Mouse (Mus musculus) C2C12 (cell line): ENCODE measurements around the gene Kctd2. TPM values are rescaled to one million over a fixed set of nuclear protein-coding genes. Genes with fewer than 3 reads are reported as not detected.

ENCODE experiments used
- H3K27me3 ChIP-seq: one replicate; pipeline ENCODE4 v1.6.1; 2011; ENCODE audit not compliant: control insufficient read depth, insufficient read depth, insufficient read length
- H3K36me3 ChIP-seq: one replicate; pipeline ENCODE4 v1.6.1; 2011; ENCODE audit not compliant: control insufficient read depth, insufficient read depth
- H3K4me3 ChIP-seq: one replicate; pipeline ENCODE4 v1.5.1; 2011; ENCODE audit warnings: mild to moderate bottlenecking, control low read depth; ENCODE audit not compliant: poor library complexity, insufficient read depth, severe bottlenecking
- H3K79me2 ChIP-seq: one replicate; pipeline ENCODE4 v1.6.1; 2011; ENCODE audit not compliant: control insufficient read depth, insufficient read depth
- H3K79me3 ChIP-seq: one replicate; pipeline ENCODE4 v1.6.1; 2011; ENCODE audit warnings: low read depth, control low read depth
- H3ac ChIP-seq: one replicate; pipeline ENCODE3; 2011; ENCODE audit warnings: low read depth; ENCODE audit not compliant: control insufficient read depth, insufficient read length
- CEBPB ChIP-seq: IDR thresholded peaks from one replicate; pipeline ENCODE4 v1.6.1; 2011; ENCODE audit warnings: low read depth, mild to moderate bottlenecking, control low read depth, moderate library complexity
- CTCF ChIP-seq: IDR thresholded peaks from one replicate; pipeline ENCODE4 v1.5.1; 2011; ENCODE audit not compliant: control insufficient read depth, insufficient read depth, insufficient read length
- FOSL1 ChIP-seq: IDR thresholded peaks from one replicate; pipeline ENCODE4 v1.8.0; 2011; ENCODE audit warnings: mild to moderate bottlenecking, low read length; ENCODE audit not compliant: poor library complexity, insufficient read depth, severe bottlenecking
- MAX ChIP-seq: IDR thresholded peaks from one replicate; pipeline ENCODE4 v1.6.1; 2011; ENCODE audit warnings: mild to moderate bottlenecking, control low read depth
- MYOD1 ChIP-seq: IDR thresholded peaks from one replicate; pipeline ENCODE4 v1.6.1; 2011; ENCODE audit warnings: low read depth; ENCODE audit not compliant: control insufficient read depth, insufficient read length
- MYOG ChIP-seq: IDR thresholded peaks from one replicate; pipeline ENCODE4 v1.6.1; 2011; ENCODE audit not compliant: control insufficient read depth, insufficient read length; ENCODE audit errors: extremely low read depth
- USF1 ChIP-seq: IDR thresholded peaks from one replicate; pipeline ENCODE4 v1.6.1; 2011; ENCODE audit warnings: low read depth, mild to moderate bottlenecking, control low read depth, moderate library complexity
- polyA plus RNA-seq: library from polyadenylated mRNA; unstranded; fragments of >200 nt; fragmentation: generic; extraction: Trizol; gene quantifications from one replicate; pipeline ENCODE4 v1.2.1, GENCODE M21; 2012; ENCODE audit warnings: missing spikeins

Gene Kctd2
- polyA plus RNA-seq, 1 experiment, result 26.7 TPM

DNA sequence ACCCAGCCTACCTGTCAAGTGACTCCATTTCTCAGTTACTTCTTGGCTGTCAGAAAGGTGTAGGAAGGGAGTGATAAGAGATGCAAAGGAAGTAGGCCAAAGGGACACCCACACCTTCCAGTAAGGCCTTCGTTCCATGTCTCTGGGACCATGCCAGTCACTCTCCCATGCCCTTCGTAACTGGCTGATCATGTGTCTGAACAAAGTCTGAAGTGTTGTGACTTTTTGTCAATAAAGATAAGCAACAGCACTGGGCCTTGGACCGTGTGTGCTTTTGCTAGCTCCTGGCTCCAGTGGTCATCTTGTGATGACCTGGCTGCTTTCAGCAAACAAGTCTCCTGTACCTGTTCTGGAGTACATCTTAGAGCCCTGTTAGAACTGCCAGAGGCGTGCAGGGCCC lies 12.9 kb downstream of the Kctd2 start:
- Histone ChIP-seq H3K79me2 (no peaks in the 10 kb centered on the region), H3K36me3 (peaks cover 29% of the 10 kb centered on the region)

DNA sequence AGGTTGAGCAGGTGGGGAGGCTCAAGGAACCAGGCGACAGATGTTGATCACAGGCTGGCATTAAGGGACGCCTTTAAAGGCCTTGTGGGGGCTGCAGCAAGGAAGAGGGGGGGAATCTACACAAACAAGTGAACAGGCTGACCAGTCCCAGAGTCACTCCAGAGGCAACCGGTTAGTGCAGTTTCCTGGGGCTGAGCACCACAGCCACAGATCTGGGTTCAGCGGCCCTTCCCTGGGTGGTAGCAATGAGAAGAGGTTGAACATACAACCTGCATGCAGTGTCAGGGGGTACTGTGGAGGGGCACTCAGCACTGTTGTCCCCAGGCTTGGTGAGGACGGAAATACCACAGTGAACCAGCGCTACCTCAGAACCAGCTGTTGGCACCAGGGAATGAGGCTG lies 13.4 kb downstream of the Kctd2 start:
- H3ac ChIP-seq, result no peak overlapping the region
- no peaks in the 10 kb centered on the region for H3K79me2 ChIP-seq
- H3K27me3 ChIP-seq, result no peaks in the 10 kb centered on the region
- TF ChIP-seq USF1, result no peak
- no peak for TF ChIP-seq FOSL1
- no peak for TF ChIP-seq MAX
- no peak for TF ChIP-seq MYOG
- no peak for TF ChIP-seq CTCF
- no peak for TF ChIP-seq CEBPB
- no peak for TF ChIP-seq MYOD1
- H3K36me3 ChIP-seq, result peaks cover 25% of the 10 kb centered on the region
- H3K4me3 ChIP-seq, result no peak overlapping the region
- H3K79me3 ChIP-seq, result no peaks in the 10 kb centered on the region

More for the DNA sequence above, 12.9 kb downstream of the Kctd2 start:
- TF ChIP-seq CEBPB (no peak), MYOD1 (no peak), MYOG (no peak), FOSL1 (no peak), USF1 (no peak), MAX (no peak), CTCF (no peak)
- Histone ChIP-seq H3K4me3 (no peak overlapping the region), H3K79me3 (no peaks in the 10 kb centered on the region), H3K27me3 (no peaks in the 10 kb centered on the region), H3ac (no peak overlapping the region)

DNA sequence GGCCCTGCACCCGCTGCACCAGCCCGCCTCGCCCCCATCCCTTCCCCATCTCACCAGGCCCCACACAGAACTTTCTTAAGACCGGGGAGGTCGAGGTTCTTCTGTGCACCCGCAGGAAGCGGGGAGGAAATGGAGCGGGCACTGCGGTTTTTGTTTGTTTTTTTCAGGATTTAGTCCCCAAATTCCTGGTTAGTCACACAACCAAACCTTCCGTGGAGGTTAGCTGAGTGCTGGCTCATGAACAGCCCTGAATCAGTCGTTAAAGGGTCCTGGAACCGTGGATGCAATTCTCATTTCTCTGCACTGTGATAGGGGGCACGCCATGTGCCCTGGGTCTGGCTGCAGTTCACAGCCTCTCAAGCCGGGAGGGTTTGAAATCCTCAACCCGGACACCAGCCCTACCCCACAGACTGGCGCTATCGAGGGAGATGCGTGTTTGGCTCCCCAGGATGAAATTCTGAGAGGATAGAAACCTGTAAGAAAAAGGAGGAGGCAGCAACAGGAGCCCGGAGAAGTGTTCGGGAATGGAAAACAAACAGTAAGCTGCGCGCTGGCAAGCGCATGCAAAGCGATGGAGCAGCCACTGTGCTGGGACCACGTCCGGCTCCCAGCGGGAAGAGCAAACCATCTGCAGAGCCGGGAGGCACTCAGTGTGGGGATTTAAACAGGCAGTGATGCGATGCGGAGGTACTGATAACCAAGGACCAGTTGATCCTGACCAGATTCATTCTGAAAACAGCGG lies 15.8 kb downstream of the Kctd2 start:
- Histone ChIP-seq H3K27me3 (no peaks in the 10 kb centered on the region), H3K36me3 (peaks cover 5% of the 10 kb centered on the region), H3ac (no peak overlapping the region), H3K79me3 (no peaks in the 10 kb centered on the region), H3K79me2 (no peaks in the 10 kb centered on the region), H3K4me3 (no peak overlapping the region)
- TF ChIP-seq MYOG, result no peak
- TF ChIP-seq USF1, result no peak
- no peak for TF ChIP-seq MYOD1
- TF ChIP-seq CEBPB, result no peak
- TF ChIP-seq MAX, result no peak
- no peak for TF ChIP-seq FOSL1
- no peak for TF ChIP-seq CTCF

DNA sequence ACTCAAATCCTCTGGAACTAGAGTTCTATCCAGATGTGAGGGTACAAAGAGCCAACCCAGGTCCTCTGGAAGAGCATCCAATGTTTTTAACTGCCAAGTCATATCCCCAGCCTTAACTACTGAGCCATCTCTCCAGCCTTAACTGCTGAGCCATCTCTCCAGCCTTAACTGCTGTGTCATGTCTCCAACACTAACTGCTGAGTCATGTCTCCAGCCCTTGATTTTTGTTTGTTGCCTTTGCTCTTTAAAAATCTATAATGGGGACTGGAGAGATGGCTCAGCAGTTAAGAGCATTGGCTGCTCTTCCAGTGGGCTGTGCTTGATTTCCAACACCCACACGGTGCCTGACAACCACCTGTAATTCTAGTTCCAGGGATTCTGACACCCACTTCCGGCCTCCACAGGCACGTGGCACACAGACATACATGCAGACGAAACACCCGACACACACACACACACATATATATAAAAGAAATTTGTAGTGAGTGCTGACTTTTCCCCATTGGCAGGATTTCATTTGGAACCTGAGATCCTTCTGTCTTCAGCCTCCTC lies 17.7 kb downstream of the Kctd2 start:
- H3K36me3 ChIP-seq, result no peaks in the 10 kb centered on the region
- H3K79me3 ChIP-seq, result no peaks in the 10 kb centered on the region
- no peak overlapping the region for H3ac ChIP-seq
- no peaks in the 10 kb centered on the region for H3K27me3 ChIP-seq
- no peak overlapping the region for H3K4me3 ChIP-seq
- TF ChIP-seq MYOD1 (no peak), MYOG (no peak), USF1 (peak; percentile 36)
- H3K79me2 ChIP-seq, result no peaks in the 10 kb centered on the region

DNA sequence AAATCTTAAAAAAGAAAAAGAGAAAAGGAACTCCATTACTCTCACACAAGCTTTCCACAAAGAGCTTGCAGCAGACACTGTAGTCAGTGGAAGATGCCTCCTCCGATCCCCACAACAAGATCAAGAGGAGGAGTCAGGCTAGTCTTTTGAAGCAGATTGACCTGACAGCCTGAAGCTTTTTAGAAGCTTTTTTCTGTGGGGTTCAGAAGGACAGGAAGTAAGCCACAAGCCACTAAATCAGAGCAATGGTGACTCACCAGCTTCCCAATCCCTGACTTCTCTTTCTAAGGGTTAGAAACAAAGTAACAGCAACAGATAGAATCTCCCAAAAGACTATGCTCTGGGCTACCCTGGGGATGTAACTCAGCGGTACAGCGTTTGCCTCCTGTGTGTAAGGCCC lies 19.4 kb downstream of the Kctd2 start:
- no peak for TF ChIP-seq USF1
- no peak for TF ChIP-seq MYOD1
- TF ChIP-seq MAX, result no peak
- TF ChIP-seq FOSL1, result peak; percentile 21
- Histone ChIP-seq H3ac (no peak overlapping the region), H3K79me2 (no peaks in the 10 kb centered on the region), H3K79me3 (no peaks in the 10 kb centered on the region), H3K36me3 (no peaks in the 10 kb centered on the region), H3K27me3 (no peaks in the 10 kb centered on the region), H3K4me3 (no peak overlapping the region)

DNA sequence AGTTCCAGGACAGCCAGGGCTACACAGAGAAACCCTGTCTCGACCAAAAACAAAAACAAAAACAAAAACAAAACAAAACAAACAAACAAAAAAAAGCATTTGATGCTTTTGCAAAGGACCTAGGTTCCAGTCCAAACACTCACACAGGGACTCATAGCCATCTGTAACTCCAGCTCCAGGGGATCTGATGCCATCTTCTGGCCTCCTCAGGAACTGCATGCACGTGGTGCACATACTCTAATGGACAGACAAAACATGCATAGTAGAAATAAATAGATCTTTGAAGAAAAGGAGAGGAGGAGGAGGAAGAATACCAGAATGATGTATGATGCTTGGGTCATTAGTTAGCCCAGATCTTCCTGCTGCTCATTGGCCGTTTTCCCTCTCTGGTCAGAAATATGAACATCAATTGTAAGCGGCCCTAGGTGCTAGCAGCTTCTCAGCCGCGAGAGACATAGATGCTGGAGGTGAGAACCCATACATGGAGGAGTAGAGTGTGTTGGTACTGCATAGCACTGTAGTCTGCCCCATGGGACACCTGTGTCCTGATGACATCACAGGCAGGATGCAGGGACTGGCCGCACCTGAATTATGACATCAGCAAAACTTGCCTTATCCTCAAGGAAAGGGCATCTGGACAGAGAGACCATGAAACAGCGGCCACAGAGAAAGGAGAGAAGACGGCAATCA lies 20.1 kb downstream of the Kctd2 start, which contains the start of gene Trim80:
TSS of gene Trim80 (plus strand) at position 640 of the 690 bp plus-strand sequence.
- Histone ChIP-seq H3K79me2 (no peaks in the 10 kb centered on the region), H3K27me3 (no peaks in the 10 kb centered on the region), H3K36me3 (no peaks in the 10 kb centered on the region), H3ac (no peak within 1 kb of the TSS), H3K4me3 (no peak within 1 kb of the TSS), H3K79me3 (no peaks in the 10 kb centered on the region)
- TF ChIP-seq MAX, result no peak
